Mouse (Mus musculus) lung, embryonic 14.5 days (tissue): ENCODE results near the gene Mvb12b. TPM values are rescaled to one million over a fixed set of nuclear protein-coding genes. Genes with fewer than 3 reads are reported as not detected.

Experiments
- ATAC-seq: fragments of 200-750 bp; cut with Nextera tagmentation; 2 replicates; pipeline ENCODE4 v1.8.0; 2017; ENCODE audit warnings: mild to moderate bottlenecking, moderate TSS enrichment, moderate library complexity; ENCODE audit not compliant: insufficient read depth
- DNase-seq: peaks from one replicate; pipeline ENCODE4 v3.0.0-alpha.2; 2015
- H3K27ac ChIP-seq: fragments of 300-500 bp; sonication (generic); 2 replicates; pipeline ENCODE4 v1.5.1; 2014; ENCODE audit warnings: low read depth, mild to moderate bottlenecking, moderate library complexity
- H3K27me3 ChIP-seq: fragments of 300-500 bp; sonication (generic); 2 replicates; pipeline ENCODE4 v1.6.1; 2014; ENCODE audit warnings: low read length, control low read depth; ENCODE audit not compliant: insufficient read depth
- H3K36me3 ChIP-seq: fragments of 300-500 bp; sonication (generic); 2 replicates; pipeline ENCODE4 v1.6.1; 2014; ENCODE audit warnings: control low read depth; ENCODE audit not compliant: insufficient read depth
- H3K4me1 ChIP-seq: fragments of 300-500 bp; sonication (generic); 2 replicates; pipeline ENCODE4 v1.6.1; 2014; ENCODE audit warnings: antibody characterized with exemption, control low read depth; ENCODE audit not compliant: insufficient read depth
- H3K4me2 ChIP-seq: fragments of 300-500 bp; sonication (generic); 2 replicates; pipeline ENCODE4 v1.6.1; 2014; ENCODE audit warnings: mild to moderate bottlenecking
- H3K4me3 ChIP-seq: fragments of 300-500 bp; sonication (generic); 2 replicates; pipeline ENCODE4 v1.5.1; 2014; ENCODE audit warnings: low read depth, low read length
- H3K9ac ChIP-seq: fragments of 300-500 bp; sonication (generic); 2 replicates; pipeline ENCODE4 v1.6.1; 2014
- H3K9me3 ChIP-seq: fragments of 300-500 bp; sonication (generic); 2 replicates; pipeline ENCODE4 v1.6.1; 2016; ENCODE audit warnings: low read depth, low read length, control low read depth
- CTCF ChIP-seq: IDR thresholded peaks from 2 replicates; pipeline ENCODE4 v1.5.1; 2016; ENCODE audit warnings: antibody characterized with exemption, low read depth
- WGBS: fragments of 180-500 bp; shearing (Covaris S2); extraction: QIAGEN DNeasy Blood & Tissue Kit; methylation state at CpG from one replicate; pipeline ENCODE4 v1.1.7; 2014; 5-methylcytosine and 5-hydroxymethylcytosine counted together
- polyA plus RNA-seq: library from polyadenylated mRNA; unstranded; fragments of >200 nt; fragmentation: Nextera tagmentation; extraction: Ambion mirVana; gene quantifications from 2 replicates; pipeline ENCODE4 v1.2.1, GENCODE M21; 2014

Mvb12b gene
- polyA plus RNA-seq, 1 experiment from 2014 or later = 20.7 TPM

DNA sequence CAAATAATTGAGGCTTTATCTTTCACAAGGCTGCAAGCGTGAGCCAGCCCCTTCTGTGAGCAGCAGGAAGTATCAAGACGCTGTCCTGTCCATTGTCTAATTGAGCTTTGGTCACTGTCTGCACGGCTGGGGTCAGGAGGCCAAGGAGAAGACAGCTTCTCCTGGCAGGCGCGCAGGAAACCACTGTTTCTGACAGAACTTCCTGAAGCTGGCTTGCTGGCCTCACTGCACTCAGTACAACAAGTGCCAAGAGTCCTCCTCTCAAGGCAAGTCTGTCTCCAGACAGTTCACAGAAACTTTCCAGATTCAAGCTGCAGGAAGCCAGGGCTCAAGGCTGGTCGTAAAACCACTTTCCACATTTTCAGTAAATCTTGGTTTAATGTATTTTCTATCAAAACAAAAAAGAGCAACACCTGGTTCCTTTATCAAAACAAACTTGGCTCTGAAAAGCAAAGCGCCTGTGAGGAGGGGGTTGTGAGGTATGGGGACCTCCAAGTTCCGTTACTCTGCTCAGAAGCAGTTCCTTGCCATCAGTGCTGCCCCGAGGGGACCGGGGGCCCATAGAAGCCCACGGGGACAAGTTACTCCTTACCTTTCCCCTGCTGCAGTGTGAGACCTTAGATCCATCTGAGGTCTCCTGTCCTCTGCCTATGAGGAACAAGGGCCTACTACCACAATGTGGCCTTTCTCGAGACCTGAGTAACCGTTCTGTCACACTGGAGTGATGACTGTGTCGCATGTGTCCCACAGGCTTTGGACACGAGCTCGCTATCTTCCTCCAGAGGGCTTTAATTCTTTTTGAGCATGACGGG, 17.2 kb downstream of the Mvb12b start:
- Histone ChIP-seq H3K9me3 (no peaks in the 10 kb centered on the region; the same call in 1 of the 2 replicates), H3K27me3 (no peaks in the 10 kb centered on the region), H3K4me1 (peaks cover 19% of the 10 kb centered on the region), H3K27ac (peak overlapping the region; percentile 85), H3K9ac (peak overlapping the region; percentile 32; the same call in 1 of the 2 replicates), H3K4me3 (no peak overlapping the region), H3K4me2 (no peak overlapping the region), H3K36me3 (peaks cover 30% of the 10 kb centered on the region)
- no peak for TF ChIP-seq CTCF
- 51% methylated on average over 17 of the region's 17 CpGs for WGBS
- ATAC-seq (peak; percentile 32; the same call in 1 of the 2 replicates), DNase-seq (peak; percentile 74)

DNA sequence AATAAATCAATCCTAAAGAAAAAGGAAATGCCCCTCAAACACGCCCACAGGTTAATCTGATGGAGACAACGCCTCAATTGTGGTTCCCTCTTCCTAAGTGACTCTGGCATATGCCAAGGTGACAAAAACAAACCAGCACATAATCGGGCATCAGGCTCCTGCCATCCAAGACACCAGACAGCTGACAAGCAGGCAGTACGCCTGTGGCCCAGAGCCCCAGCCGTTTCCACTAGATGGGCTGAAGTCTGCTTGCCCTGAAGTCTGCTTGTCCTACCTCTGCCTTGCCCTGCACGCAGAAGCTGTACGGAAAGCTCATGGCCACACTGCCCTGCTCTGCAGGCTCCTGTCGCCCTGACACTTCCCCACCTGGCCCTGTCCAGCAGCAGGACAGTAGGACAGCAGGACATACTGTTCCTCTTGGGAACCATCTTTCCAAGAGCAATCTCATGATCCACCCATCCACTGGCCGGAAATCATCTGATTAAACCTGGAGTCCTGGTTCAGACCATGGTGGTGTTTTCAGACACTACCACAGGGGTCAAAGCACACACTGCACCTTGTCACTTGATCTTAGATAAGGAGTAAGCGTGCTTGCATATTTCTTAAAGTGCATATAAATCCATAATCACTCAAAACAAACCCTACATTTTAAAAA, 17.9 kb downstream of the Mvb12b start:
- H3K4me3 ChIP-seq = no peak overlapping the region
- H3K4me1 ChIP-seq = peaks cover 12% of the 10 kb centered on the region
- TF ChIP-seq CTCF = no peak
- H3K27ac ChIP-seq = peak overlapping the region; percentile 69
- DNase-seq (no peak), ATAC-seq (no peak)
- H3K4me2 ChIP-seq = no peak overlapping the region
- H3K9me3 ChIP-seq = no peaks in the 10 kb centered on the region; the same call in 1 of the 2 replicates
- no peak overlapping the region for H3K9ac ChIP-seq
- H3K36me3 ChIP-seq = peaks cover 30% of the 10 kb centered on the region
- 67% methylated on average over 10 of the region's 10 CpGs for WGBS
- H3K27me3 ChIP-seq = no peaks in the 10 kb centered on the region

DNA sequence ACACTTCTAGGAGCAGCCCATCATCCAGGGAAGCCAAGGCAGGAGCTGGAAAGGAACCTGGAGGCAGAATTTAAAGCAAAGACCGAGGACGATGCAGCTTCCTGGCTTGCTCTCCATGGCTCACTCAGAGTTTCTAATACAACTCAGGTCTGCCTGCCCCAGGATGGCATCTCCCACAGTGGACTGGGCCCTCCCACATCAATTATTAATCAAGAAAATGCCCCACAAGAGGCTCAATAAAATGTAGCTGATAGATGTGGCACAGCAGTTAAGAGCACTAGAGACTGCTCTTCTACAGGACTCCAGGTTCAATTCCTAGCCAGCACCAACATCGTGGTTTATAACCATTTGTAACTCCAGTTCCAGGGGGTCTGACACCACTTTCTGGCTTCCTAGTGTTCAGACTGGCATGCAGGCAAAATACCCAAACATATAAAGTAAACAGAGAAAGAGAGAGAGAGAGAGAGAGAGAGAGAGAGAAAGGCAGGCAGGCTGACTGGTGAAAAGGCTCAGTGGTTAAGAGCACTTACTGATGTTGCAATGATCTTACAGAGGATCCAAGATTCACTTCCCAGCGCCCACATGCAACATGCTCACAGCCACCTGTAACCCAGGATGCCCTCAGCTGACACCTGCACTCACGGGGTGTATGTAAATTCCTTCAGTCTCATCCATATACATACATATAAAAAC, 18.6 kb downstream of the Mvb12b start:
- H3K27me3 ChIP-seq = no peaks in the 10 kb centered on the region
- DNase-seq (no peak), ATAC-seq (no peak)
- H3K9me3 ChIP-seq = no peaks in the 10 kb centered on the region; the same call in 1 of the 2 replicates
- 55% methylated on average over 5 of the region's 5 CpGs for WGBS
- peak overlapping the region; percentile 69 for H3K27ac ChIP-seq
- H3K4me1 ChIP-seq = peaks cover 9% of the 10 kb centered on the region; the same call in 1 of the 2 replicates
- H3K36me3 ChIP-seq = peaks cover 29% of the 10 kb centered on the region
- no peak overlapping the region for H3K4me2 ChIP-seq
- H3K9ac ChIP-seq = no peak overlapping the region
- no peak overlapping the region for H3K4me3 ChIP-seq
- TF ChIP-seq CTCF = no peak

DNA sequence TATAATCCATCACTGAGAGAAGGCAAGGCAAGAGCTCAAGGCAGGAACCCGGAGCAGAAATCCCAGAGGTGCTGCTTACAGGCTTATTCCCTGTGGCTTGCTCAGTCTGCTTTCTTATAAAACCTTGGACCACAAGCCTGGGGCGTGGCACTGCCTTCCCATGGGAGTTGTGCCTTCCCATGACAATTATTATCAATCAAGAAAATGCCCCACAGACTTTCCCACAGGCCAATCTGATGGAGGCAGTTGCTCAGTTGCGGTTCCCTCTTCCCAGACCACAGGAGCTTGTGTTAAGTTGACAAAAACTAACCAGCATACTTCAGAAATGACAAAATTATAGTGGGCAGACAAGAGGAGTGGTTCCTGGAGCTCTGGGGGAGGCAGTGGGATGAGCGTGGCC, 19.4 kb downstream of the Mvb12b start:
- no peak overlapping the region for H3K4me3 ChIP-seq
- H3K9me3 ChIP-seq = no peaks in the 10 kb centered on the region; the same call in 1 of the 2 replicates
- H3K27ac ChIP-seq = no peak overlapping the region
- peaks cover 21% of the 10 kb centered on the region for H3K36me3 ChIP-seq
- H3K9ac ChIP-seq = no peak overlapping the region
- H3K27me3 ChIP-seq = no peaks in the 10 kb centered on the region
- no peak for DNase-seq
- no peak overlapping the region for H3K4me2 ChIP-seq
- H3K4me1 ChIP-seq = peaks cover 9% of the 10 kb centered on the region; the same call in 1 of the 2 replicates
- WGBS = 87% methylated on average over 4 of the region's 4 CpGs
- no peak for ATAC-seq
- TF ChIP-seq CTCF = no peak

DNA sequence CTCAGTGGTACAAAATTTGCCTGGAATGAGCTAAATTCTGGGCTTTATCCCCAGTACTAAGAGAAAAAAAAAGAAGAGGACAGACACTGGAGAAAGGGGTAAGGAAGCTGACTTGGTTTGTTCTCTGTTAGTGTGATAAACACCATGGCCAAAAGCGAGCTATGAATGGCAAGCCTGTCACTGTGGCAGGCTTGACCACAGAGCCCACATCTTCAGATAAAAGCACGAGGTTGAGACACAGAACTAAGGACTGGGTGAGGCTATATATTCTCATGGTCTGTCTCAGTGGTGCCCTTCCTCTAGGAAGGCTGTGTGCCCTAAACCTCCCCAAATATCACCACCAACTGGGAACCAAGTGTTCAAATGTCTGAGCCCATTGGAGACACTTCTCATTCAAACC, 31.0 kb downstream of the Mvb12b start:
- Histone ChIP-seq H3K9ac (no peak overlapping the region), H3K27ac (no peak overlapping the region), H3K36me3 (no peaks in the 10 kb centered on the region), H3K27me3 (no peaks in the 10 kb centered on the region), H3K9me3 (no peaks in the 10 kb centered on the region), H3K4me3 (no peak overlapping the region), H3K4me1 (0 out of 2 replicates have a peak, but pooled peaks cover 6% of the 10 kb centered on the region), H3K4me2 (no peak overlapping the region)
- DNase-seq = no peak
- no peak for ATAC-seq
- 59% methylated on average over 2 of the region's 2 CpGs for WGBS
- TF ChIP-seq CTCF = no peak

DNA sequence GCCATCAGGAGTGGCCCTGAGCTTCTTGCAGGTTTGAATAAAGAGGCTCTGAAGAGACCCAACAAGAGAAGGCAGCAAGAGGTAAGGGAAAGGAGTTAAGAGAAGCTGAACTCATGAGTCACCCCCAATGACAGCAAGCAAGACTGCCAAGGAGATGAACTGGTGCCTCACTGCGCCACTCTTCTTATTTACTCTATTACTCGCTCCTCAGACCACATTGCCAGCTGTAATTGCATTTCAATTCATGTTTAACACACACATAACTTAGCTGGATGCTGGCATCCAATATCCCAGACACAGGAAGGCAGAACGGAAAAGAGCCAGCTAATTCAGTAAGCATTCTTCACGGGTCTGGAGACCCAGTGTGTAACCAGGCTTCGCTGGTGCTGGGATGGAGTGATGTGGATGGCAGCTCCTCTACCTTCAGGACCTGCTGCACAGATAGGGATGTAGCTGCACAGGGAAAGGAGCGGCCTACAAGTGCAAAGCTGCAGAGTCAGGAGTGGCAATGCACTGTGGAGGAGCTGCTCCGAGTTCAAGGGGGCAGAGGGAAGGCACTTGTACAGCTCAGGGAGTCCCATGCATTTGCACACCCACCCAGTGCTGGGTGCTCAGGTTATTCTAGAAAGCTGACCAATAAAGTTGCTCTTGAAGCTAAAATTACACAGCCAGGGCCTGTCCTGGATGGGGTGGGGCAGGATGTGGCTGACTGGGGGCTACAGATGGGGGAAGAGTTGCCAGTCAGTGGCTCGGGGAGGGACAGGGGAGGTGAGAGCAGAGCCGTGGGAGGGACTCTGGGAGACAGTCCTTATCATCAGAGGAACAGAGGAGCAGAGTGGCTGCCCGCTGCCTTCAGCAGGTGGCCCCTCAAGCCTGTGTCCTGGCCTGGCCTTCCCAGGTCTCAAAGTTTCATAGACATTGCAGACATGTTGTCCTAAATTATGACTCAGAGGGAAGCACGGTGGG, 34.5 kb downstream of the Mvb12b start:
- no peaks in the 10 kb centered on the region for H3K9me3 ChIP-seq
- no peak overlapping the region for H3K9ac ChIP-seq
- 0 out of 2 replicates have a peak, but pooled peaks cover 6% of the 10 kb centered on the region for H3K4me1 ChIP-seq
- H3K27ac ChIP-seq = peak overlapping the region; percentile 16; the same call in 1 of the 2 replicates
- H3K27me3 ChIP-seq = no peaks in the 10 kb centered on the region
- no peaks in the 10 kb centered on the region for H3K36me3 ChIP-seq
- DNase-seq (no peak), ATAC-seq (peak; percentile 47; the same call in 1 of the 2 replicates)
- no peak for TF ChIP-seq CTCF
- no peak overlapping the region for H3K4me3 ChIP-seq
- 58% methylated on average over 11 of the region's 11 CpGs for WGBS
- H3K4me2 ChIP-seq = no peak overlapping the region
